ENCODE assay signal across 8 mouse cellular contexts in genomic region chr8:70504851-70505250, GRCm38 (mm10). TPM values are rescaled to one million over a fixed set of nuclear protein-coding genes. Genes with fewer than 3 reads are reported as not detected.
DNase-seq lines count a peak whose midpoint lies in the region; ATAC-seq and TF ChIP-seq lines count a peak whose summit lies in the region.

No protein-coding gene starts in this region.

- H3K4me3 ChIP-seq in cortical plate, adult 2 months (ENCODE audit: insufficient read depth, low read length), result no peak overlapping the region
- no peak overlapping the region for H3K4me3 ChIP-seq in liver, embryonic 12.5 days
- H3K4me3 ChIP-seq in neural tube, embryonic 12.5 days, result no peak overlapping the region

- 0 out of 2 replicates have a peak overlapping the region, but pooled peaks have one; percentile 84 for H3K4me2 ChIP-seq in liver, embryonic 12.5 days
- H3K4me2 ChIP-seq in neural tube, embryonic 12.5 days (replicated peaks), result peak overlapping the region; percentile 88; the same call in 1 of the 2 replicates

- H3K27ac ChIP-seq in cortical plate, adult 2 months (ENCODE audit: insufficient read depth, low read length), result no peak overlapping the region
- no peak overlapping the region for H3K27ac ChIP-seq in liver, embryonic 12.5 days
- no peak overlapping the region for H3K27ac ChIP-seq in neural tube, embryonic 12.5 days

- no peak overlapping the region for H3K9ac ChIP-seq in liver, embryonic 12.5 days
- no peak overlapping the region for H3K9ac ChIP-seq in neural tube, embryonic 12.5 days

- no peak for TF ChIP-seq POLR2A in cortical plate, adult 2 months (IDR thresholded peaks at IDR 0.05; ENCODE audit: extremely low read depth, insufficient read depth, low read length)

- H3K4me1 ChIP-seq in cortical plate, adult 2 months (ENCODE audit: control insufficient read depth, insufficient read depth, low read length), result peaks cover 6% of the 10 kb centered on the region
- H3K4me1 ChIP-seq in liver, embryonic 12.5 days, result peaks cover 92% of the 10 kb centered on the region
- H3K4me1 ChIP-seq in neural tube, embryonic 12.5 days, result peaks cover 52% of the 10 kb centered on the region

- peaks cover 40% of the 10 kb centered on the region for H3K36me3 ChIP-seq in liver, embryonic 12.5 days
- H3K36me3 ChIP-seq in neural tube, embryonic 12.5 days, result peaks cover 20% of the 10 kb centered on the region

- TF ChIP-seq CTCF in cortical plate, adult 2 months (IDR thresholded peaks at IDR 0.05; ENCODE audit: extremely low read depth, insufficient read depth, low read length), result peak; percentile 77

- peaks cover 39% of the 10 kb centered on the region for H3K27me3 ChIP-seq in liver, embryonic 12.5 days (replicated peaks)
- peaks cover 44% of the 10 kb centered on the region for H3K27me3 ChIP-seq in neural tube, embryonic 12.5 days (replicated peaks)

- no peaks in the 10 kb centered on the region for H3K9me3 ChIP-seq in liver, embryonic 12.5 days (replicated peaks)
- no peaks in the 10 kb centered on the region for H3K9me3 ChIP-seq in neural tube, embryonic 12.5 days

- no peak for ATAC-seq in liver, embryonic 12.5 days
- no peak for ATAC-seq in neural tube, embryonic 12.5 days (ENCODE audit: low FRiP score, low read depth)

- DNase-seq in urinary bladder, adult 18-20 months (ENCODE audit: low spot score in 2 of 2), result peak; percentile 45 to 72
- no peak for DNase-seq in urinary bladder, postnatal 10 days (ENCODE audit: low spot score)
- DNase-seq in gastrocnemius, postnatal 25 days, result peak; percentile 57
- peak; percentile 80 for DNase-seq in kidney, postnatal 14 days
- peak; percentile 62 for DNase-seq in testis, postnatal 14 days (ENCODE audit: low spot score)

- WGBS in liver, embryonic 12.5 days (ENCODE audit: insufficient replicate concordance), result 71% methylated on average over 3 of the region's 3 CpGs
- 75% methylated on average over 3 of the region's 3 CpGs for WGBS in neural tube, embryonic 12.5 days

RNA-seq across cellular contexts. Expression of gene Rex1bd, which starts 1.7 kb away (rescaled TPM):
- polyA plus RNA-seq in cortical plate, adult 2 months (2012; rRNA removed), result 201 and 206 TPM in 2 replicates
- 100 to 1,000 TPM; 112 to 120 TPM for total RNA-seq in gastrocnemius, postnatal 25 days (2021)
- polyA plus RNA-seq in liver, embryonic 12.5 days (2016; fragmentation: Nextera tagmentation; extraction: Ambion mirVana), result 85.6 and 86.6 TPM in 2 replicates
- 123 and 135 TPM in 2 replicates for polyA plus RNA-seq in neural tube, embryonic 12.5 days (2016; fragmentation: Nextera tagmentation; extraction: Ambion mirVana)

RNA-seq across cellular contexts. Expression of gene Uba52, which starts 5.8 kb away (rescaled TPM):
- 851 and 918 TPM in 2 replicates for polyA plus RNA-seq in cortical plate, adult 2 months (2012; rRNA removed)
- total RNA-seq in gastrocnemius, postnatal 25 days (2021), result 100 to 1,000 TPM; 785 to 797 TPM
- polyA plus RNA-seq in liver, embryonic 12.5 days (2016; fragmentation: Nextera tagmentation; extraction: Ambion mirVana), result 841 and 876 TPM in 2 replicates
- polyA plus RNA-seq in neural tube, embryonic 12.5 days (2016; fragmentation: Nextera tagmentation; extraction: Ambion mirVana), result 766 and 781 TPM in 2 replicates

RNA-seq across cellular contexts. Expression of gene Crlf1, which starts 11.9 kb away (rescaled TPM):
- polyA plus RNA-seq in cortical plate, adult 2 months (2012; rRNA removed), result 2.1 and 8.6 TPM in 2 replicates
- total RNA-seq in gastrocnemius, postnatal 25 days (2021), result 1 to 10 TPM; 1.7 to 3.8 TPM
- polyA plus RNA-seq in liver, embryonic 12.5 days (2016; fragmentation: Nextera tagmentation; extraction: Ambion mirVana), result 3.9 and 4.0 TPM in 2 replicates
- polyA plus RNA-seq in neural tube, embryonic 12.5 days (2016; fragmentation: Nextera tagmentation; extraction: Ambion mirVana), result 1.9 and 4.5 TPM in 2 replicates

RNA-seq across cellular contexts. Expression of gene Tmem59l, which starts 17.7 kb away (rescaled TPM):
- 368 and 400 TPM in 2 replicates for polyA plus RNA-seq in cortical plate, adult 2 months (2012; rRNA removed)
- not detected for total RNA-seq in gastrocnemius, postnatal 25 days (2021)
- polyA plus RNA-seq in liver, embryonic 12.5 days (2016; fragmentation: Nextera tagmentation; extraction: Ambion mirVana), result 0.18 and 0.37 TPM in 2 replicates
- 37.9 and 38.3 TPM in 2 replicates for polyA plus RNA-seq in neural tube, embryonic 12.5 days (2016; fragmentation: Nextera tagmentation; extraction: Ambion mirVana)

RNA-seq across cellular contexts. Expression of gene Fkbp8, which starts 22.7 kb away (rescaled TPM):
- 592 and 612 TPM in 2 replicates for polyA plus RNA-seq in cortical plate, adult 2 months (2012; rRNA removed)
- 100 to 1,000 TPM; 100 to 104 TPM for total RNA-seq in gastrocnemius, postnatal 25 days (2021)
- 223 and 224 TPM in 2 replicates for polyA plus RNA-seq in liver, embryonic 12.5 days (2016; fragmentation: Nextera tagmentation; extraction: Ambion mirVana)
- 349 and 353 TPM in 2 replicates for polyA plus RNA-seq in neural tube, embryonic 12.5 days (2016; fragmentation: Nextera tagmentation; extraction: Ambion mirVana)
